Mouse (Mus musculus): ENCODE results near the gene Diras2. TPM values are rescaled to one million over a fixed set of nuclear protein-coding genes. Genes with fewer than 3 reads are reported as not detected.

Diras2 gene
- polyA plus RNA-seq, 1 experiment from 2014 or later: 0.15 TPM

DNA sequence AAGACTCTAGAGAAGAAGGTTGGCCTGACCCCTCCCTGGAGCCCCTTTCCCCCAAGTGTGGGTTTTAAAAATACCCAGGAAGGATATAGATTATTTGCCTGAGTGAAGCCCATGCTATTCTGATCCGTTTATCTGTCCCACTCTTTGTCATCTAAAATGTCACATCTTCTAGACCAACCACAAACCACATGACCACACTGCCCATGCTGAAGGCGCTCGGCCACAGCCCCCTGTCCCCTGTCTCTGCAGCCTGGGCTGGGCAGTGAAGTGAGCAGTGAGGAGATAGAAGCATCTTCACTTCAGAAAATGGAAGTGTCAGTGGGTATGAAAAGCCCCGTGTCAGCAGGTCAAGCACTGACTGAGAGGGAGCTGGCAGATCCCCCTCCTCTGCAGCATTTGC is 11.6 kb upstream of the Diras2 start:
- H3K27me3 ChIP-seq (replicated peaks; ENCODE audit: low read depth, poor library complexity, severe bottlenecking): no peaks in the 10 kb centered on the region
- H3K4me1 ChIP-seq: no peaks in the 10 kb centered on the region
- no peaks in the 10 kb centered on the region for H3K9me3 ChIP-seq
- DNase-seq (ENCODE audit: low spot score): no peak
- no peak overlapping the region for H3K4me3 ChIP-seq
- 62% methylated on average over 4 of the region's 4 CpGs for WGBS
- H3K27ac ChIP-seq (replicated peaks): no peak overlapping the region
- no peaks in the 10 kb centered on the region for H3K36me3 ChIP-seq (replicated peaks)

DNA sequence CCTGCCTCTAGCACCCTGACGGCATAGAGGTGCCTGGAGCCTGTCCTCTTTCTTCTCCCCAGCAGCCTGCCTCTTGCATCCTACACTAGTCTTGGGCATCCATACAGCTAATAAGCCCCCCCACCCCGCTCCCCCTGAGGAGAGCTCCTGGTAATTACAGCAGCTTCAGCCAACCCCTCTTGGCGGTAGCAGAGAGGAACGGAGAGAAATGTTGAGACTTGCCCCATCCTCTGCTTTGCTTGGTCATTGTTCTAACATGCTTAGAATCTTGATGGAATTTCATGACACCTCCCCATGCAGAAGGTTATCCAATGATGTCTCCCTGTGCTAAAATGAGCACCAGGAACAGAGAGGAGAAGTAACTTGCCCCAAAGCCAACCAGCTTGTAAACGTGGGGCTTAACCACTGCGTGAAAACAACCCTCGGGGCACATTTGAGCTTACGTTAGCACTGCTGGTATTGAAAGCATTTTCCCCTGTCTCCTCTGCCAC is 11.0 kb upstream of the Diras2 start:
- H3K27ac ChIP-seq (replicated peaks): no peak overlapping the region
- no peaks in the 10 kb centered on the region for H3K36me3 ChIP-seq (replicated peaks)
- no peak overlapping the region for H3K4me3 ChIP-seq
- peak; percentile 35 for DNase-seq (ENCODE audit: low spot score)
- no peaks in the 10 kb centered on the region for H3K9me3 ChIP-seq
- no peaks in the 10 kb centered on the region for H3K27me3 ChIP-seq (replicated peaks; ENCODE audit: low read depth, poor library complexity, severe bottlenecking)
- H3K4me1 ChIP-seq: no peaks in the 10 kb centered on the region
- WGBS: 61% methylated on average over 8 of the region's 8 CpGs

DNA sequence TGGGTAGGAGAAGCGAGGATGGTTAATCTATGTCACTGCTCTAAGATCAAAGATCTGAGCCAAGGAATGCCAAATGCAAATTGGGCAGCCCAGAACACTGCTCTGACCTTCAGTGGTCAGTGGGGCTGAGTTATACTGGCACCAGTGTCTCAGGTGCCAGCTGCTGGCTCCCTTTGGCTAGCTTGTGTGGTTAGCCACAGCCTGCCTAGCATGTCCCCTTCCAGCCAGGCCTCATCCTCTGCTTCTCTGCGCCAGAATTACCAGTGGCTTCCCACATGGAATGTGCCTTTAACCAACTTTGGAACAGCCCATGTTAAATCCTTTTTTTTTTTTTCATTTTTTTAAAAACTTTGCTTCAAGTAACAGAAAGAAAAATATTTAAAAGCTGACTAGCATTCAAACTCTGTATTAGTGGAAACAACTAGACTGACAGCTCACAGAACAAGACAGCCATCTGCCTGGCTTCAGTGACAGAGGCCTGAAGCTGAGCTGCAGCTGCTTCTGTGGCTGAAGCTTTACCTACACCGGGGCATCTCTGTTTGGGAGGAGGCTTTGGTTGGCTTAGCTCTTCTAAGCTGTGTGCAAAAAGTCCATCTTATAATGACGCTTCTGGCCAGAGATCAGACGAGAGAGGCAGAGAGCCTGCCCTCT is 10.4 kb upstream of the Diras2 start:
- Histone ChIP-seq H3K9me3 (no peaks in the 10 kb centered on the region), H3K27me3 (replicated peaks; ENCODE audit: low read depth, poor library complexity, severe bottlenecking) (no peaks in the 10 kb centered on the region), H3K4me1 (no peaks in the 10 kb centered on the region), H3K36me3 (replicated peaks) (no peaks in the 10 kb centered on the region), H3K27ac (replicated peaks) (no peak overlapping the region), H3K4me3 (no peak overlapping the region)
- WGBS: 73% methylated on average over 5 of the region's 5 CpGs
- no peak for DNase-seq (ENCODE audit: low spot score)

DNA sequence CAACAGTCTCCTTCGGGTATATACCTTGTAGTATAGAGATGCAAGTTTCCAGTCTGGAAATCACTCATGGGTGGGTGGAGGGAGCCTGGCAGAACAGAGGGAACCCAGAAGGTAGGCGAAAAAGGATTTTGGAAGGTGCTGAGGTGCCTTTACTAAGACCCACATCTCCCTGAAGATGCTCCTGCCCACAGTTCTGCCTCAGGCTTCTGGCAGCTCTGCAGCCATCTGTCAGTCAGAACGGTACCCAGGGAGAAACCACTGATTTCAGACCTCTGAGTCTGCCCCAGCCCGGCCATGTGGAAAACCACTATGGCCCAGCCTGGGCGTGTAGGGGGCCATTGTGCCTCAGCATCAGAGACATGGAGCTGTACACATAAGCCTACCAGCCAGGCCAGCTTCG is 8.4 kb upstream of the Diras2 start:
- H3K4me1 ChIP-seq: no peaks in the 10 kb centered on the region

DNA sequence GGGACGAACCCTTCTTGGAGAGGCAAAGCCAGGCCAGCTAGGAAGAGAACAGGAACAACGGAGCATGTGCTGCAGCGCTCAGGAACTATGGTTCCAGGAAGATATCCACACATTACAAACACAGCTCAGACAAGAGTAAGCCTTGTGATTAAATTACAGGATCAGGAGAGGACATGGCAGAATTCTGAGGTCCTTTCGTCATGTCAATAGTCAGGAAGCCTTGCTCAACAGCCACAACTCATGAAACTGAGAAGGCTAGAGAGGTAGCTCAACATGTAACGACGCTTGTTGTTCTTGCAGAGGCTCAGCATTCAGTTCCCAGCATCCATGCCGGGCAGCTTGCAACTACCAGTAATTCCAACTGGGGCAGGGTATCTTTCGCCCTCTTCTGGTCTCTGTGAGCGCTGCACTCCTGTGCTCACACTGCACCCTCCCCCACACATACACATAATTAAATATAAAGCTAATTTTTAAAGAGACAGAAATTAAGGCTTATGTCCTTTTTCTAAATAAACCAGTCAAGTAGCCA is 7.6 kb upstream of the Diras2 start:
- Histone ChIP-seq H3K27ac (replicated peaks) (no peak overlapping the region), H3K4me1 (no peaks in the 10 kb centered on the region), H3K4me3 (no peak overlapping the region), H3K27me3 (replicated peaks; ENCODE audit: low read depth, poor library complexity, severe bottlenecking) (peaks cover 17% of the 10 kb centered on the region; the same call in 1 of the 2 replicates), H3K9me3 (no peaks in the 10 kb centered on the region), H3K36me3 (replicated peaks) (no peaks in the 10 kb centered on the region)
- no peak for DNase-seq (ENCODE audit: low spot score)
- 89% methylated on average over 9 of the region's 9 CpGs for WGBS

More for the DNA sequence above, 8.4 kb upstream of the Diras2 start:
- no peak overlapping the region for H3K4me3 ChIP-seq
- DNase-seq (ENCODE audit: low spot score): no peak
- no peaks in the 10 kb centered on the region for H3K36me3 ChIP-seq (replicated peaks)
- 86% methylated on average over 6 of the region's 6 CpGs for WGBS
- no peaks in the 10 kb centered on the region for H3K9me3 ChIP-seq
- peaks cover 9% of the 10 kb centered on the region; the same call in 1 of the 2 replicates for H3K27me3 ChIP-seq (replicated peaks; ENCODE audit: low read depth, poor library complexity, severe bottlenecking)
- no peak overlapping the region for H3K27ac ChIP-seq (replicated peaks)

DNA sequence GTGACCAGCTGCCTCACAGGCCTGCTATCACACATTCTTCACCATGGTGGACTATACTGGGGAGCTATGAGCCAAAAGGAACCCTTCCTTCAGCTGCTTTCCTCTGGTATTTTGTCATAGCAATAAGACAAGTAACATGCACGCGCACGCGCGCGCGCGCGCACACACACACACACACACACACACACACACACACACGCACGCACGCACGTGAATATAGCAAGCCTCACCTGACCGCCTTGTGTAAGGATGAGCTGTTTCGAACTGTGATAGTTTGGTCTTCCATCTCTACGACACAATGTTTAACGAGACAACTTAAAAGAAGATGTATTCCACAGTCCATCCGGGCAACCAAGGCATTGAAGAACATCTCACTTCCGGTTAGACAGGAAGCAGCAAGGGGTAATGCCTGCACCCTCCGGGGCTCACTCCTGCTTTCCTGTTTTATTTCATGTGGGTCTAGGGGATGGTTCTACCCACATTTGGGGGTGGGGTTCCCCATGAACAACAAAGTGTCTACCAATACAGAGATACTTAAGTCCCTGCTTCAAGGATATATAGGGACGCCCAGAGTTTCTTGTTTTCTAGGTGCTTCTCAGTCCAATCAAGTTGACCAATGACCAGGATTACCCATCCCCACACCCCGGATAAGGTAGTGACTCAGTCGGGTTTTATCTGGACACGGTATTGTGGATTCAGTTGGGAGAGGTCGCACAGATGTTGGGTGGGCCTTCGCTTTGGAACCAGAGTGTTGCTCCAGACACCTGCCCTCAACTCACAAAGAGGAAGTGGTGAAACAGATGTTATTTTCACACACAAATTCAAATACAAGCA is 6.9 kb upstream of the Diras2 start:
- Histone ChIP-seq H3K4me1 (no peaks in the 10 kb centered on the region), H3K9me3 (no peaks in the 10 kb centered on the region), H3K4me3 (no peak overlapping the region), H3K36me3 (replicated peaks) (no peaks in the 10 kb centered on the region), H3K27me3 (replicated peaks; ENCODE audit: low read depth, poor library complexity, severe bottlenecking) (peaks cover 20% of the 10 kb centered on the region; the same call in 1 of the 2 replicates), H3K27ac (replicated peaks) (no peak overlapping the region)
- DNase-seq (ENCODE audit: low spot score): no peak
- 93% methylated on average over 26 of the region's 26 CpGs for WGBS

DNA sequence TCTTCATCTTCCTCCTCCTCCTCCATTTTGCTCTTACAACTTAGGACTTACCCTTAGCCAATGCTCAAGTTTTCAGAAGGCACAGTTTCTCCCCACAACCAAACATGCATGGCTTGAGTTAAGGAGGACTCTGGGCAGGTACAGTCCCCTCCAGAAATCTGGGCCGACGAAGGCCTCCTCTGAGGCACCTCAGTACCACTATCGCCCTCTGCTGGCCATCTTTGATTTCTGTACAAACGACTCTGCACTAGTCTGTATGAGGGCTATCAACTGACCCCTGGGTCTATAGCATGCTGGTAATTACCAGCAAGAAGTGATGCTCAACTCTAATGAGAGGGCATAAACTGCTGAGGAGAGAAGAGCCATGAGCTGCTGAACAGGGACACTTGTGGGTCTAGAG is 4.5 kb upstream of the Diras2 start:
- Histone ChIP-seq H3K9me3 (peaks cover 4% of the 10 kb centered on the region; the same call in 1 of the 2 replicates), H3K27ac (replicated peaks) (no peak overlapping the region), H3K36me3 (replicated peaks) (no peaks in the 10 kb centered on the region), H3K4me3 (no peak overlapping the region), H3K27me3 (replicated peaks; ENCODE audit: low read depth, poor library complexity, severe bottlenecking) (peaks cover 30% of the 10 kb centered on the region), H3K4me1 (peaks cover 1% of the 10 kb centered on the region)
- peak; percentile 74 for DNase-seq (ENCODE audit: low spot score)
- WGBS: 9% methylated on average over 4 of the region's 4 CpGs

DNA sequence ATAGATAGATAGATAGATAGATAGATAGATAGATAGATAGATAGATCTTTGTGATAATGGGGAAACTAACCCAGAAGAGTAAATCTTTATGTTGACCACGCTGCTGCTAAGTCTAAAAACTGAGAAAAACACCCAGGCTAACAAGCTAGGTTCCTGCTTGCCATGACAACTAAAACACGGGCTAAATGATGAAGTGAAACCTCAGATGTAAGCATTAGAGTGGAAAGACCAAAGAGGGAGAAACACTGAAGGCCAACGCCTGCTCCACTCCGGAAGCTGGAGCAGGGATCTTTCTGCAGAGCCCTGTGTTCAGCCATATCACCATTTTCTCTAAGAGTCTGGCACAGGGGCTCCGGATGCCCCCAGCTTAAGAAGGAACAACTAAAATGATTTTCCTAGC is 2.6 kb upstream of the Diras2 start:
- H3K4me3 ChIP-seq: no peak overlapping the region
- DNase-seq (ENCODE audit: low spot score): no peak
- H3K9me3 ChIP-seq: peaks cover 4% of the 10 kb centered on the region; the same call in 1 of the 2 replicates
- WGBS: 88% methylated on average over 5 of the region's 5 CpGs
- H3K4me1 ChIP-seq: peaks cover 8% of the 10 kb centered on the region
- no peak overlapping the region for H3K27ac ChIP-seq (replicated peaks)
- H3K27me3 ChIP-seq (replicated peaks; ENCODE audit: low read depth, poor library complexity, severe bottlenecking): peaks cover 49% of the 10 kb centered on the region
- H3K36me3 ChIP-seq (replicated peaks): no peaks in the 10 kb centered on the region

DNA sequence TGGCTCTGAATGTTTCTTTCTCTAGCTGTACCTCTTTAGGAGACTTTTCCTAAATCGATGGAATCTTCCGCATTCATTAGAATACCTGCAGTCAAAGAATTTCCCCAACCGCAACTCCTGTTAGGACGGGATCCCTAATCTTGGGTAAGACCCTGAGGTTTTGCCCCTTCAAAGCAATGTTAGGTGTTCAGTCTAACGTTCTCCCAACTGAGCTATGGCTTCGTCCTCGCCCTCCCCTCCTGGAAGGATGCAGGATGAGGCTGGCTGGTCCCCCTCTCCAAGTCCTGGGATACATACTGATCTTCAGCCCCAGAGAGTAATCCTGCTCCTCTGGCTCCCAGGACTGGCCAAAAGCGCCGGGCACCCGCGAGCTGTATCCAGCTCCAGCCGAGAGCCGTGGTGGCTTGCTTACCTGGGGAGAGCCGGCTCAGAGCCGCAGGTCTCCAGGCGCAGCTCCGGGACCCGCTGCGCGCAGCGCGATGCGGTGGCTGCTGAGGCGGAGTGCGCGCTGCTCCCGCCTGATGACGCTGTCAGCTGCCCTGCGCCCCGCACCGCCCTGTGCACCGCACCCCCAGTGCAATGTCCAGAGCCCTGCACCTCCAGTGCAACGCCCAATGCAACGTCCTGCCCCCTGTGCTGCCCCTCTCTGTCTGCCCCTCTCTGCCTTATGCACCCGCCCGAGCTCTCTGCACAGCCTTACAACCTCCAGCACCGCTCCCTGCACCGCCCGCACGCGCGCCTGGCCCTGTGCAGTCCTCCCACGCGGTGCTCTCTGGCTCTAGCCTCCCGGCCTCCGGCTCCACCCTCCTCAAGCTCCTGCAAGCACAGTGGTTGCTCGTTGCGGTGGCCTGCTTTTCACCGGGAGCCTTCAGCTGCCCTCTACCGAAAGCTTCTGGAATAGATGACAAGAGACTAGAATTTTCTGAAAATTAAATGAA is 802 bp downstream of the Diras2 start:
- Histone ChIP-seq H3K4me3 (peak overlapping the region; percentile 59), H3K9me3 (peaks cover 4% of the 10 kb centered on the region; the same call in 1 of the 2 replicates), H3K27me3 (replicated peaks; ENCODE audit: low read depth, poor library complexity, severe bottlenecking) (peaks cover 59% of the 10 kb centered on the region), H3K27ac (replicated peaks) (peak overlapping the region; percentile 69), H3K4me1 (peaks cover 8% of the 10 kb centered on the region), H3K36me3 (replicated peaks) (no peaks in the 10 kb centered on the region)
- 2% methylated on average over 50 of the region's 50 CpGs for WGBS
- peak; percentile 87 for DNase-seq (ENCODE audit: low spot score)

DNA sequence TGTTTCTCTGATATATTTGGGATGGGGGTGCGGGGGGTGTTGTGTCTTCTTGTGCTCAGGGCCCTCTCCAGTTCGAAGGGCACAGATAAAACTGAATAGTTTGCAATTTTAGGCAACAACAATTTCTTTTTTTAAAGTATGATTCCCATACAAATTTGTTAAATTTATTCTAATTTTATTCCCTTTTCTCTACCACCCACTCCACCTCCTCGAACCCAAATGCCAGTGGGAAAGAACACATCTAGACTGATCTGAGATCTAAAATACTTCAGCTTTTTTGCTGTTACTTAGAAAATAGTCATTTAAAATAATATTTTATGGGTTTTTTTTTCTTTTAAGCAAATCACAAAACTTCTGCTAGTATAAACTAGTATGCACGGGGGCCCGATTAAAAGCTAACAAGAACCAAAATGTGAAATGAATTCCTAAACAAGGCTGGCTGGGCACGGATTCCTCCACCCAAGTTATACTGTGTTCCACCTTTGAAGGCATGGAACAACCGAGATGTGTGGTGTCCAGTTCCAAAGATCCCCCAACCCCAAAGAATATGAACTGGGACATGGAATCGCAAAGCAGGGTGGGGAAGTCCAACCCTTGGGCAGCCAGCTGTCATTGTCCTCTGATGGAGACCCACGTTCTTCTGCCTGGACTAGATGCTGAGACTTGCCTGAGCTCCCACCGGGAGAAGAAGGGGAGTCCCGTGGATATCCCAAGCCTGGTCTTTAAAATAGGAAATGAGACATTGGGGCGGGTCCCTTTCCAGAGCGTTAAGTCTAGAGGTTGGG is 1.7 kb downstream of the Diras2 start:
- H3K4me3 ChIP-seq: no peak overlapping the region
- 60% methylated on average over 13 of the region's 13 CpGs for WGBS
- no peak for DNase-seq (ENCODE audit: low spot score)
- H3K9me3 ChIP-seq: peaks cover 4% of the 10 kb centered on the region; the same call in 1 of the 2 replicates
- no peak overlapping the region for H3K27ac ChIP-seq (replicated peaks)
- peaks cover 51% of the 10 kb centered on the region for H3K27me3 ChIP-seq (replicated peaks; ENCODE audit: low read depth, poor library complexity, severe bottlenecking)
- H3K4me1 ChIP-seq: peaks cover 8% of the 10 kb centered on the region
- H3K36me3 ChIP-seq (replicated peaks): no peaks in the 10 kb centered on the region

DNA sequence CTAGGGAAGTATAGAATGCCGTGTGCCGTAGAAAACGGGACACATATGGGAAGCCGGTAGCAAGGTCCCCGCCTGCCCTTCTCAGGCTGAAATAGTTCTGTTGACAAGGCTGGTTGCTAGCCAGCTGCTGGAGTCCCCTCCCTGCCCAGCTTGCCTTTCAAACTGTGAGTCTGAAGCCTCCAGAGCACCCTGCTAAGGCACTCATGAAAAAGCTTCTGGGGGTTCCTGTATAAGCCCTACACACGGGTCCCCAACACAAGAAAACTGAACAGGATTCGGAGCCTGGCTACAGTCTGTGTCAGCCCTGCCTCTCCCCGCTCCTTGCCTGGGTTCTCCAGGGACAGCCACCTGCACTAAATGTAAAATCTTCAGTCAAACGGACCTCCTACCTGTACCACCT is 2.3 kb downstream of the Diras2 start:
- no peak overlapping the region for H3K27ac ChIP-seq (replicated peaks)
- peaks cover 4% of the 10 kb centered on the region; the same call in 1 of the 2 replicates for H3K9me3 ChIP-seq
- H3K4me3 ChIP-seq: no peak overlapping the region
- H3K27me3 ChIP-seq (replicated peaks; ENCODE audit: low read depth, poor library complexity, severe bottlenecking): peaks cover 45% of the 10 kb centered on the region
- DNase-seq (ENCODE audit: low spot score): no peak
- H3K36me3 ChIP-seq (replicated peaks): no peaks in the 10 kb centered on the region
- peaks cover 8% of the 10 kb centered on the region for H3K4me1 ChIP-seq
- 70% methylated on average over 9 of the region's 9 CpGs for WGBS
